Mouse (Mus musculus) hindbrain, embryonic 14.5 days (tissue): ENCODE results near the gene Ssh3. TPM values are rescaled to one million over a fixed set of nuclear protein-coding genes. Genes with fewer than 3 reads are reported as not detected.

Source experiments
- ATAC-seq: fragments of 200-750 bp; cut with Nextera tagmentation; 2 replicates; pipeline ENCODE4 v1.8.0; 2017; ENCODE audit warnings: moderate number of reproducible peaks, mild to moderate bottlenecking, moderate TSS enrichment, moderate library complexity; ENCODE audit not compliant: low FRiP score
- DNase-seq: peaks from one replicate; pipeline ENCODE4 v3.0.0-alpha.2; 2015; ENCODE audit warnings: low spot score
- H3K27ac ChIP-seq: fragments of 300-500 bp; sonication (generic); 2 replicates; pipeline ENCODE4 v1.5.1; 2014; ENCODE audit warnings: mild to moderate bottlenecking, moderate library complexity
- H3K27me3 ChIP-seq: fragments of 300-500 bp; sonication (generic); 2 replicates; pipeline ENCODE4 v1.6.1; 2014; ENCODE audit warnings: mild to moderate bottlenecking, low read length, mixed read lengths; ENCODE audit not compliant: control insufficient read depth, insufficient read depth
- H3K36me3 ChIP-seq: fragments of 300-500 bp; sonication (generic); replicated peaks from 2 replicates; pipeline ENCODE4 v1.6.1; 2014; ENCODE audit not compliant: control insufficient read depth, insufficient read depth
- H3K4me1 ChIP-seq: fragments of 300-500 bp; sonication (generic); replicated peaks from 2 replicates; pipeline ENCODE4 v1.6.1; 2014; ENCODE audit warnings: antibody characterized with exemption, low read length, mixed read lengths; ENCODE audit not compliant: control insufficient read depth, insufficient read depth
- H3K4me2 ChIP-seq: fragments of 300-500 bp; sonication (generic); replicated peaks from 2 replicates; pipeline ENCODE4 v1.6.1; 2014; ENCODE audit warnings: mild to moderate bottlenecking, moderate library complexity
- H3K4me3 ChIP-seq: fragments of 300-500 bp; sonication (generic); replicated peaks from 2 replicates; pipeline ENCODE4 v1.5.1; 2014; ENCODE audit warnings: mild to moderate bottlenecking, low read length
- H3K9ac ChIP-seq: fragments of 300-500 bp; sonication (generic); 2 replicates; pipeline ENCODE4 v1.6.1; 2014
- H3K9me3 ChIP-seq: fragments of 300-500 bp; sonication (generic); 2 replicates; pipeline ENCODE4 v1.6.1; 2016; ENCODE audit warnings: low read length; ENCODE audit not compliant: control insufficient read depth
- WGBS: fragments of 180-500 bp; shearing (Covaris S2); extraction: QIAGEN DNeasy Blood & Tissue Kit; methylation state at CpG from one replicate; pipeline ENCODE4 v1.1.7; 2014; 5-methylcytosine and 5-hydroxymethylcytosine counted together
- polyA plus RNA-seq: library from polyadenylated mRNA; unstranded; fragments of >200 nt; fragmentation: Nextera tagmentation; extraction: Ambion mirVana; gene quantifications from 2 replicates; pipeline ENCODE4 v1.2.1, GENCODE M21; 2014

Ssh3 gene
- polyA plus RNA-seq, 1 experiment from 2014 or later, result 12.9 TPM

GRCm38 (mm10) chr19:4226779-4227178, 42.2 kb downstream of the Ssh3 start:
- ATAC-seq (no peak), DNase-seq (no peak)
- Histone ChIP-seq H3K9me3 (no peaks in the 10 kb centered on the region), H3K27me3 (peaks cover 13% of the 10 kb centered on the region), H3K4me3 (no peak overlapping the region), H3K4me2 (no peak overlapping the region), H3K27ac (no peak overlapping the region), H3K9ac (no peak overlapping the region), H3K36me3 (no peaks in the 10 kb centered on the region), H3K4me1 (peaks cover 4% of the 10 kb centered on the region; the same call in 1 of the 2 replicates)
- WGBS, result 93% methylated on average over 7 of the region's 7 CpGs

- no peak for ATAC-seq
- Histone ChIP-seq H3K9ac (no peak overlapping the region), H3K27ac (no peak overlapping the region), H3K4me1 (peaks cover 12% of the 10 kb centered on the region; the same call in 1 of the 2 replicates), H3K4me3 (no peak overlapping the region), H3K27me3 (peaks cover 5% of the 10 kb centered on the region), H3K4me2 (no peak overlapping the region), H3K36me3 (no peaks in the 10 kb centered on the region), H3K9me3 (no peaks in the 10 kb centered on the region)
- DNase-seq, result no peak
- WGBS, result 78% methylated on average over 11 of the region's 11 CpGs
These were observed 46.8 kb downstream of the Ssh3 start for GRCm38 (mm10) chr19:4222165-4222564.

- ATAC-seq (no peak), DNase-seq (no peak)
- H3K27me3 ChIP-seq, result peaks cover 14% of the 10 kb centered on the region
- H3K4me3 ChIP-seq, result no peak overlapping the region
- no peaks in the 10 kb centered on the region for H3K36me3 ChIP-seq
- H3K9me3 ChIP-seq, result no peaks in the 10 kb centered on the region
- H3K4me1 ChIP-seq, result peaks cover 12% of the 10 kb centered on the region; the same call in 1 of the 2 replicates
- 37% methylated on average over 14 of the region's 14 CpGs for WGBS
- H3K4me2 ChIP-seq, result no peak overlapping the region
- no peak overlapping the region for H3K9ac ChIP-seq
- no peak overlapping the region for H3K27ac ChIP-seq
These were observed 47.8 kb downstream of the Ssh3 start for GRCm38 (mm10) chr19:4220957-4221743.

GRCm38 (mm10) chr19:4220416-4220815, 48.6 kb downstream of the Ssh3 start:
- Histone ChIP-seq H3K27ac (no peak overlapping the region), H3K4me2 (no peak overlapping the region), H3K9me3 (no peaks in the 10 kb centered on the region), H3K36me3 (no peaks in the 10 kb centered on the region), H3K4me1 (peaks cover 12% of the 10 kb centered on the region), H3K9ac (no peak overlapping the region), H3K4me3 (no peak overlapping the region), H3K27me3 (peaks cover 21% of the 10 kb centered on the region)
- WGBS, result 50% methylated on average over 4 of the region's 4 CpGs
- ATAC-seq (0 out of 2 replicates have a peak, but pooled peaks have one; percentile 4), DNase-seq (no peak)

- H3K36me3 ChIP-seq, result no peaks in the 10 kb centered on the region
- no peak overlapping the region for H3K27ac ChIP-seq
- 80% methylated on average over 6 of the region's 6 CpGs for WGBS
- H3K9me3 ChIP-seq, result no peaks in the 10 kb centered on the region
- DNase-seq (no peak), ATAC-seq (no peak)
- H3K4me2 ChIP-seq, result no peak overlapping the region
- no peak overlapping the region for H3K4me3 ChIP-seq
- peaks cover 13% of the 10 kb centered on the region for H3K4me1 ChIP-seq
- H3K9ac ChIP-seq, result no peak overlapping the region
- peaks cover 26% of the 10 kb centered on the region for H3K27me3 ChIP-seq
These were observed 49.0 kb downstream of the Ssh3 start for GRCm38 (mm10) chr19:4219943-4220342.

- H3K36me3 ChIP-seq, result no peaks in the 10 kb centered on the region
- DNase-seq, result no peak
- H3K9me3 ChIP-seq, result no peaks in the 10 kb centered on the region
- no peak overlapping the region for H3K9ac ChIP-seq
- H3K4me3 ChIP-seq, result no peak overlapping the region
- H3K4me1 ChIP-seq, result peaks cover 24% of the 10 kb centered on the region
- ATAC-seq, result no peak
- H3K4me2 ChIP-seq, result no peak overlapping the region
- H3K27ac ChIP-seq, result no peak overlapping the region
- peaks cover 38% of the 10 kb centered on the region for H3K27me3 ChIP-seq
- 80% methylated on average over 1 of the region's 1 CpGs for WGBS
These were observed 50.2 kb downstream of the Ssh3 start for GRCm38 (mm10) chr19:4218784-4219183.

- no peak for ATAC-seq
These were observed 50.7 kb downstream of the Ssh3 start for GRCm38 (mm10) chr19:4218293-4218692.

GRCm38 (mm10) chr19:4217855-4218254, 51.1 kb downstream of the Ssh3 start:
- DNase-seq (no peak), ATAC-seq (no peak)
- Histone ChIP-seq H3K4me1 (peaks cover 29% of the 10 kb centered on the region), H3K4me3 (no peak overlapping the region), H3K36me3 (no peaks in the 10 kb centered on the region), H3K9ac (no peak overlapping the region), H3K9me3 (no peaks in the 10 kb centered on the region), H3K27ac (no peak overlapping the region), H3K27me3 (peaks cover 47% of the 10 kb centered on the region), H3K4me2 (no peak overlapping the region)
- WGBS, result 45% methylated on average over 3 of the region's 3 CpGs

More at GRCm38 (mm10) chr19:4218293-4218692, 50.7 kb downstream of the Ssh3 start:
- Histone ChIP-seq H3K9me3 (no peaks in the 10 kb centered on the region), H3K4me3 (no peak overlapping the region), H3K27me3 (peaks cover 43% of the 10 kb centered on the region), H3K4me1 (peaks cover 29% of the 10 kb centered on the region), H3K9ac (no peak overlapping the region), H3K36me3 (no peaks in the 10 kb centered on the region), H3K4me2 (no peak overlapping the region), H3K27ac (no peak overlapping the region)
- no peak for DNase-seq
- WGBS, result 89% methylated on average over 11 of the region's 11 CpGs

GRCm38 (mm10) chr19:4217140-4217539, 51.8 kb downstream of the Ssh3 start:
- ATAC-seq (no peak), DNase-seq (no peak)
- Histone ChIP-seq H3K9ac (no peak overlapping the region), H3K4me3 (no peak overlapping the region), H3K27ac (no peak overlapping the region), H3K9me3 (no peaks in the 10 kb centered on the region), H3K36me3 (no peaks in the 10 kb centered on the region), H3K4me2 (no peak overlapping the region), H3K4me1 (peaks cover 29% of the 10 kb centered on the region), H3K27me3 (peaks cover 54% of the 10 kb centered on the region)
- WGBS, result 14% methylated on average over 5 of the region's 5 CpGs
